Mouse (Mus musculus) stomach, embryonic 15.5 days (tissue): Measurements from ENCODE around the gene Nup50. TPM values are rescaled to one million over a fixed set of nuclear protein-coding genes. Genes with fewer than 3 reads are reported as not detected.

Experiments used
- ATAC-seq: fragments of 200-750 bp; cut with Nextera tagmentation; 2 replicates; pipeline ENCODE4 v1.8.0; 2017; ENCODE audit warnings: low read depth, moderate number of reproducible peaks, moderate TSS enrichment; ENCODE audit not compliant: insufficient read depth, low FRiP score
- H3K27ac ChIP-seq: fragments of 300-500 bp; sonication (generic); 2 replicates; pipeline ENCODE4 v1.5.1; 2015; ENCODE audit warnings: mild to moderate bottlenecking, inconsistent platforms
- H3K27me3 ChIP-seq: fragments of 300-500 bp; sonication (generic); replicated peaks from 2 replicates; pipeline ENCODE4 v1.6.1; 2015; ENCODE audit warnings: inconsistent platforms
- H3K36me3 ChIP-seq: fragments of 300-500 bp; sonication (generic); 2 replicates; pipeline ENCODE4 v1.6.1; 2015; ENCODE audit warnings: inconsistent platforms
- H3K4me1 ChIP-seq: fragments of 300-500 bp; sonication (generic); 2 replicates; pipeline ENCODE4 v1.6.1; 2015; ENCODE audit warnings: inconsistent platforms
- H3K4me2 ChIP-seq: fragments of 300-500 bp; sonication (generic); 2 replicates; pipeline ENCODE4 v1.6.1; 2015; ENCODE audit warnings: mild to moderate bottlenecking, inconsistent platforms
- H3K4me3 ChIP-seq: fragments of 300-500 bp; sonication (generic); replicated peaks from 2 replicates; pipeline ENCODE4 v1.5.1; 2015; ENCODE audit warnings: inconsistent platforms
- H3K9ac ChIP-seq: fragments of 300-500 bp; sonication (generic); 2 replicates; pipeline ENCODE4 v1.6.1; 2015; ENCODE audit warnings: inconsistent platforms
- H3K9me3 ChIP-seq: fragments of 300-500 bp; sonication (generic); 2 replicates; pipeline ENCODE4 v1.6.1; 2016; ENCODE audit warnings: inconsistent platforms
- WGBS: fragments of 180-500 bp; shearing (Covaris S2); methylation state at CpG from one replicate; pipeline ENCODE4 v1.1.7; 2015; 5-methylcytosine and 5-hydroxymethylcytosine counted together
- microRNA-seq: library from miRNA; unstranded; fragments of <30 nt; microRNA quantifications from one replicate; pipeline ENCODE4, GENCODE M21; 2016
- polyA plus RNA-seq: library from polyadenylated mRNA; unstranded; fragments of >200 nt; fragmentation: Nextera tagmentation; extraction: Ambion mirVana; gene quantifications from 2 replicates; pipeline ENCODE4 v1.2.1, GENCODE M21; 2015

The Nup50 gene
- polyA plus RNA-seq, 1 experiment from 2014 or later, result 33.8 TPM

GRCm38 (mm10) chr15:84983721-84984120 lies 60.5 kb downstream of the Nup50 start:
- no peak overlapping the region for H3K4me3 ChIP-seq
- peaks cover 22% of the 10 kb centered on the region for H3K4me1 ChIP-seq
- no peaks in the 10 kb centered on the region for H3K27me3 ChIP-seq
- H3K4me2 ChIP-seq, result no peak overlapping the region
- no peak overlapping the region for H3K9ac ChIP-seq
- no peaks in the 10 kb centered on the region for H3K9me3 ChIP-seq
- H3K36me3 ChIP-seq, result no peaks in the 10 kb centered on the region
- ATAC-seq, result no peak
- 83% methylated on average over 7 of the region's 7 CpGs for WGBS
- H3K27ac ChIP-seq, result no peak overlapping the region

GRCm38 (mm10) chr15:84985516-84986160 lies 62.4 kb downstream of the Nup50 start:
- H3K9ac ChIP-seq, result no peak overlapping the region
- no peaks in the 10 kb centered on the region for H3K27me3 ChIP-seq
- H3K4me2 ChIP-seq, result 0 out of 2 replicates have a peak overlapping the region, but pooled peaks have one; percentile 1
- peaks cover 22% of the 10 kb centered on the region for H3K4me1 ChIP-seq
- ATAC-seq, result no peak
- H3K9me3 ChIP-seq, result no peaks in the 10 kb centered on the region
- no peak overlapping the region for H3K4me3 ChIP-seq
- no peaks in the 10 kb centered on the region for H3K36me3 ChIP-seq
- H3K27ac ChIP-seq, result no peak overlapping the region
- WGBS, result 87% methylated on average over 12 of the region's 12 CpGs

- Histone ChIP-seq H3K9me3 (no peaks in the 10 kb centered on the region), H3K36me3 (no peaks in the 10 kb centered on the region), H3K4me3 (peak overlapping the region; percentile 78), H3K9ac (no peak overlapping the region), H3K4me1 (peaks cover 22% of the 10 kb centered on the region), H3K4me2 (peak overlapping the region; percentile 88), H3K27me3 (no peaks in the 10 kb centered on the region), H3K27ac (no peak overlapping the region)
- 66% methylated on average over 4 of the region's 4 CpGs for WGBS
- no peak for ATAC-seq
These were observed 63.2 kb downstream of the Nup50 start for GRCm38 (mm10) chr15:84986171-84987019.

DNA sequence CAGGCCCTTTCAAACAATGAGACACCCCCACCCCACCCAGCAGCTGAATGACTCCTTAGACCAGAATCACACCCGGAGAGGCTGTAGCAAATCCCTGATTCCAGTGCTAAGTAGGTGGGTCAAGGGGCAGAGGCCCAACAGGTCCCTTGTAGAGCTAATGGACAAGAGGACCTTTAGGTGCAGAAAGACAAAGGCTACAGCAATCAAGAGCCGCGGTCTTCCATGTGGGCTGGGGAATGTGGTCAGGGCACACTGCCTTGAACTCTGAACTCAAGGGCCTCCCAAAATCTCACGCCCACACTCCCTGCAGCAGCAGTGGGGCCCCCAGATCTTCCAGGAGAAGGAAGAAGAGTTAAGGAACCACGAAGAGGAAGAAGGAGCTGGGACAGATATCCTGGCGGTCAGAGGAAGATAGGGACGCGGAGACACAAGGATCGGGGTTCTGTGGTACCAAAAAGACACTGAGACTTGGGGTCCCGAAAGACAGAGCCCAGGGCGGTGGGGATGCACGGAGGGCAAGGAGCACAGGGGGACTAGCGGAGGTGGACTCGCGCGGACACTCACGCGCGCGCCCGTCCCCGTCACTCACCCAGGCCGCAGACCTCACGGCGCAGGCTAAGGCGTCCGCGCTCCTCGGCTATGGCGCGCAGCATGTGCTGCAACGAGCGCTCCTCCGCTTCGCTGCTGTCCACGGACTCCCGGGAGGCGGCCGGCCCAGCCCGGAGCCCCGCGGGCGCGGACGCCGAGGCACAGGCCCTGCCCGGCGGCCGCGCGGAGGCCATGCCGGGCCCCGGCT lies 64.0 kb downstream of the Nup50 start:
- no peaks in the 10 kb centered on the region for H3K9me3 ChIP-seq
- peaks cover 22% of the 10 kb centered on the region for H3K4me1 ChIP-seq
- WGBS, result under 1% methylated on average over 52 of the region's 53 CpGs
- peak overlapping the region; percentile 40 for H3K27ac ChIP-seq
- no peaks in the 10 kb centered on the region for H3K27me3 ChIP-seq
- H3K36me3 ChIP-seq, result no peaks in the 10 kb centered on the region
- H3K4me2 ChIP-seq, result peak overlapping the region; percentile 88
- H3K9ac ChIP-seq, result peak overlapping the region; percentile 85
- ATAC-seq, result peak; percentile 57
- peak overlapping the region; percentile 78 for H3K4me3 ChIP-seq

GRCm38 (mm10) chr15:84987874-84988825 lies 64.9 kb downstream of the Nup50 start, which contains the start of gene 5031439G07Rik:
Gene 5031439G07Rik (minus strand): TSS chr15:84988551.
- ATAC-seq, result peak; percentile 89
- peak within 1 kb of the TSS; percentile 88 for H3K4me2 ChIP-seq

DNA sequence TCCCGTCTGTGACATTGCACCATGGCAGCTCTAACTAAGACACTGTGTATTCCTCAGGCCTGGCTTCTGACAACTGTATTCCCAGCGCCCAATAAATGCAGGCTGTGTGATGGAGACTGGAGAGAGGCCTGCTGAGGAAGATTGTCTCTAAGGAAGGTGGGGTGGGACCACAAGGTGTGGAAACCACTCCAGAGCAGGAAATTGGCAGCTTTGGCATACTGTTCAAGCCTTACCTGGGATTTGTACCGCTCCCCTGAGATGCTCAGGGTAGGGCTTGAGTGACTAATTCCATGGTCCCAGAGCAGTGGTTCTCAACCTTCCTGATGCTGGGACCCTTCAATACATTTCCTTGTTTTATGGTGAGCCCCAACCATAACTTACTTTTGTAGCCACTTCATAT lies 65.9 kb downstream of the Nup50 start:
- WGBS, result 72% methylated on average over 3 of the region's 3 CpGs
- no peak overlapping the region for H3K9ac ChIP-seq
- ATAC-seq, result no peak
- no peak overlapping the region for H3K4me3 ChIP-seq
- no peak overlapping the region for H3K4me2 ChIP-seq
- H3K9me3 ChIP-seq, result no peaks in the 10 kb centered on the region
- no peaks in the 10 kb centered on the region for H3K27me3 ChIP-seq
- peaks cover 18% of the 10 kb centered on the region for H3K4me1 ChIP-seq
- H3K27ac ChIP-seq, result no peak overlapping the region
- H3K36me3 ChIP-seq, result no peaks in the 10 kb centered on the region

More at GRCm38 (mm10) chr15:84987874-84988825, 64.9 kb downstream of the Nup50 start, which contains the start of gene 5031439G07Rik:
- H3K9ac ChIP-seq, result peak within 1 kb of the TSS; percentile 85
- peak within 1 kb of the TSS; percentile 78 for H3K4me3 ChIP-seq
- peak within 1 kb of the TSS; percentile 73 for H3K27ac ChIP-seq
- no peaks in the 10 kb centered on the region for H3K36me3 ChIP-seq
- peaks cover 22% of the 10 kb centered on the region for H3K4me1 ChIP-seq
- H3K27me3 ChIP-seq, result no peaks in the 10 kb centered on the region
- H3K9me3 ChIP-seq, result no peaks in the 10 kb centered on the region
- 2% methylated on average over 59 of the region's 59 CpGs for WGBS

- no peak for ATAC-seq
- 67% methylated on average over 7 of the region's 7 CpGs for WGBS
- H3K9me3 ChIP-seq, result no peaks in the 10 kb centered on the region
- H3K4me1 ChIP-seq, result peaks cover 18% of the 10 kb centered on the region
- no peak overlapping the region for H3K9ac ChIP-seq
- H3K4me3 ChIP-seq, result no peak overlapping the region
- H3K4me2 ChIP-seq, result no peak overlapping the region
- H3K36me3 ChIP-seq, result no peaks in the 10 kb centered on the region
- H3K27ac ChIP-seq, result no peak overlapping the region
- H3K27me3 ChIP-seq, result no peaks in the 10 kb centered on the region
These were observed 66.6 kb downstream of the Nup50 start for GRCm38 (mm10) chr15:84989771-84990170.

Small RNA genes within 50 kb of the gene (microRNA-seq; reads per million reads assigned to microRNA genes)
- gene Mir1249, result 15.3 reads per million, percentile 30 among the genes with 10 or more reads in this experiment

Other genes with a start within 250 kb of the Nup50 start
- gene Arhgap8, start 203.4 kb upstream of the Nup50 start, polyA plus RNA-seq, result 10.3 and 11.4 TPM in 2 replicates
- 0.58 and 0.65 TPM in 2 replicates for gene Phf21b, start 67.4 kb upstream of the Nup50 start, polyA plus RNA-seq
- gene Gm29666, start 3.4 kb upstream of the Nup50 start, polyA plus RNA-seq, result 0.64 and 0.77 TPM in 2 replicates
- 13.7 and 16.2 TPM in 2 replicates for gene 5031439G07Rik, start 65.1 kb downstream of the Nup50 start, polyA plus RNA-seq
- 6.8 and 8.6 TPM in 2 replicates for gene Upk3a, start 93.7 kb downstream of the Nup50 start, polyA plus RNA-seq
- gene Fam118a, start 105.5 kb downstream of the Nup50 start, polyA plus RNA-seq, result 29.8 and 30.4 TPM in 2 replicates
- gene Smc1b, start 208.6 kb downstream of the Nup50 start, polyA plus RNA-seq, result 0.15 and 0.18 TPM in 2 replicates
- 0.08 and 0.26 TPM in 2 replicates for gene Ribc2, start 208.7 kb downstream of the Nup50 start, polyA plus RNA-seq